Mouse (Mus musculus) adrenal gland, adult 18-20 months (tissue): ENCODE data around the gene Pcdh17. TPM values are rescaled to one million over a fixed set of nuclear protein-coding genes. Genes with fewer than 3 reads are reported as not detected.

ENCODE experiments used
- DNase-seq, 2 experiments: peaks; one replicate each; pipeline ENCODE4 v3.0.0; 2021 to 2022; ENCODE audit warnings: low spot score in 2 of 2
- long read RNA-seq, 2 experiments: library from polyadenylated mRNA; stranded (forward); transcript quantifications; one replicate each; pipeline ENCODE4 v2.0.0; 2021
- total RNA-seq, 2 experiments: library from RNA; stranded (reverse); gene quantifications; 1 replicate in 1 of 2; 2 replicates in 1 of 2; pipeline ENCODE4 v1.2.3; 2021

The Pcdh17 gene
- total RNA-seq: 1 to 10 TPM; 1.8 to 2.9 TPM
- long read RNA-seq, experiment 1: 0 reads
- long read RNA-seq, experiment 2, full-length matches to known transcripts: 2 of 3 reads
- long read RNA-seq, experiment 2, partial matches to known transcripts: 0 of 3 reads
- long read RNA-seq, experiment 2, other reads (novel, unspliced or antisense): 1 of 3 reads

- DNase-seq: peak; percentile 80 to 86
Observed at GRCm38 (mm10) chr14:84443288-84443686, at the start of gene Pcdh17. Gene Pcdh17, plus strand, starts transcription at chr14:84443563.

- DNase-seq: no peak
Observed at GRCm38 (mm10) chr14:84397137-84397536, 46.2 kb upstream of the Pcdh17 start.

- DNase-seq: no peak
Observed at GRCm38 (mm10) chr14:84424736-84425135, 18.6 kb upstream of the Pcdh17 start.

- no peak for DNase-seq
Observed at GRCm38 (mm10) chr14:84426616-84427015, 16.7 kb upstream of the Pcdh17 start.

- no peak for DNase-seq
Observed at GRCm38 (mm10) chr14:84438066-84438770, 5.1 kb upstream of the Pcdh17 start.

GRCm38 (mm10) chr14:84440903-84441302, 2.5 kb upstream of the Pcdh17 start:
- peak in 1 of 2 experiments; percentile 32 for DNase-seq

- DNase-seq: peak in 1 of 2 experiments; percentile 24
Observed at GRCm38 (mm10) chr14:84442528-84443287, 655 bp upstream of the Pcdh17 start.

- DNase-seq: no peak
Observed at GRCm38 (mm10) chr14:84443761-84444160, 398 bp downstream of the Pcdh17 start.

GRCm38 (mm10) chr14:84444276-84444662, 906 bp downstream of the Pcdh17 start:
- DNase-seq: peak; percentile 2 to 21

- no peak for DNase-seq
Observed at GRCm38 (mm10) chr14:84444663-84445502, 1.5 kb downstream of the Pcdh17 start.

GRCm38 (mm10) chr14:84445503-84446410, 2.4 kb downstream of the Pcdh17 start:
- peak; percentile 13 to 24 for DNase-seq

GRCm38 (mm10) chr14:84446411-84446915, 3.1 kb downstream of the Pcdh17 start:
- peak in 1 of 2 experiments; percentile 20 for DNase-seq

- peak; percentile 31 to 60 for DNase-seq
Observed at GRCm38 (mm10) chr14:84446941-84447641, 3.7 kb downstream of the Pcdh17 start.

GRCm38 (mm10) chr14:84447661-84448380, 4.5 kb downstream of the Pcdh17 start:
- peak in 1 of 2 experiments; percentile 19 for DNase-seq

GRCm38 (mm10) chr14:84448381-84448771, 5.0 kb downstream of the Pcdh17 start:
- DNase-seq: no peak

- no peak for DNase-seq
Observed at GRCm38 (mm10) chr14:84454074-84454845, 10.9 kb downstream of the Pcdh17 start.

- no peak for DNase-seq
Observed at GRCm38 (mm10) chr14:84475491-84475890, 32.1 kb downstream of the Pcdh17 start.

GRCm38 (mm10) chr14:84476336-84476735, 33.0 kb downstream of the Pcdh17 start:
- no peak for DNase-seq
